Mouse (Mus musculus) CH12.LX (cell line): ENCODE measurements around the gene Mettl24. TPM values are rescaled to one million over a fixed set of nuclear protein-coding genes. Genes with fewer than 3 reads are reported as not detected.

Source experiments
- DNase-seq: peaks from one replicate; pipeline ENCODE4 v3.0.0-alpha.2; 2013; ENCODE audit errors: extremely low read depth
- H3K27ac ChIP-seq: 2 replicates; pipeline ENCODE4 v1.5.1; 2012; ENCODE audit warnings: low read depth, mild to moderate bottlenecking, control low read depth, moderate library complexity; ENCODE audit not compliant: insufficient read depth
- H3K27me3 ChIP-seq: replicated peaks from 2 replicates; pipeline ENCODE3; 2012; ENCODE audit warnings: inconsistent platforms
- H3K36me3 ChIP-seq, 2 experiments: replicated peaks in 1 of 2; 2 replicates each; pipeline versions ENCODE3 to v1.6.1; 2012; ENCODE audit warnings: inconsistent platforms in 1 of 2, low read length in 1 of 2, mild to moderate bottlenecking in 1 of 2, mixed read lengths in 1 of 2, moderate library complexity in 1 of 2; ENCODE audit not compliant: control insufficient read depth in 1 of 2, insufficient read depth in 1 of 2
- H3K4me1 ChIP-seq, 2 experiments: 2 replicates each; pipeline ENCODE4 v1.6.1; 2012; ENCODE audit warnings: inconsistent platforms in 1 of 2, moderate library complexity in 1 of 2; ENCODE audit not compliant: insufficient read depth in 2 of 2, control insufficient read depth in 1 of 2
- H3K4me2 ChIP-seq: 2 replicates; pipeline ENCODE4 v1.6.1; 2012; ENCODE audit warnings: low read depth, mild to moderate bottlenecking, control low read depth; ENCODE audit not compliant: poor library complexity, insufficient read depth, severe bottlenecking
- H3K4me3 ChIP-seq, 3 experiments: fragments of 150-350 bp in 1 of 3; sonication (generic) in 1 of 3; replicated peaks in 1 of 3; 2 replicates each; pipeline versions ENCODE3 to v1.5.1; 2011 to 2012; ENCODE audit warnings: low read depth in 2 of 3, low read length in 2 of 3, mild to moderate bottlenecking in 2 of 3, moderate library complexity in 2 of 3, control low read depth in 1 of 3, improper control_type of control experiment in 1 of 3, inconsistent platforms in 1 of 3, mixed read lengths in 1 of 3; ENCODE audit not compliant: poor library complexity in 1 of 3
- H3K79me2 ChIP-seq: replicated peaks from 2 replicates; pipeline ENCODE4 v1.6.1; 2012; ENCODE audit warnings: mild to moderate bottlenecking, moderate library complexity; ENCODE audit not compliant: control insufficient read depth, poor library complexity, insufficient read depth, severe bottlenecking; ENCODE audit errors: extremely low read depth
- H3K9ac ChIP-seq: 2 replicates; pipeline ENCODE4 v1.6.1; 2012; ENCODE audit warnings: low read depth, mild to moderate bottlenecking, control low read depth, moderate library complexity; ENCODE audit not compliant: insufficient read depth
- H3K9me3 ChIP-seq: replicated peaks from 2 replicates; pipeline ENCODE3; 2012; ENCODE audit warnings: low read length, inconsistent platforms, mixed read lengths
- BHLHE40 ChIP-seq: IDR thresholded peaks from 2 replicates; pipeline ENCODE4 v1.6.1; 2011; ENCODE audit warnings: mild to moderate bottlenecking, low read depth, low read length, improper control_type of control experiment
- CHD1 ChIP-seq: IDR thresholded peaks from 2 replicates; pipeline ENCODE4 v1.6.1; 2012; ENCODE audit warnings: low read depth, low read length, improper control_type of control experiment, inconsistent platforms
- CHD2 ChIP-seq: IDR thresholded peaks from 2 replicates; pipeline ENCODE4 v1.6.1; 2011; ENCODE audit warnings: low read length, improper control_type of control experiment
- ELF1 ChIP-seq: IDR thresholded peaks from 2 replicates; pipeline ENCODE4 v1.6.1; 2014; ENCODE audit warnings: low read depth, mild to moderate bottlenecking, inconsistent platforms, low read length, improper control_type of control experiment
- EP300 ChIP-seq: IDR thresholded peaks from 2 replicates; pipeline ENCODE4 v1.6.1; 2011; ENCODE audit warnings: low read length, improper control_type of control experiment
- ETS1 ChIP-seq: conservative IDR thresholded peaks from 2 replicates; pipeline ENCODE4 v1.6.1; 2012; ENCODE audit warnings: low read depth, mild to moderate bottlenecking, inconsistent platforms, low read length, improper control_type of control experiment, moderate library complexity
- GABPA ChIP-seq: IDR thresholded peaks from 2 replicates; pipeline ENCODE4 v1.6.1; 2012; ENCODE audit warnings: low read depth, low read length, improper control_type of control experiment, inconsistent platforms; ENCODE audit not compliant: insufficient replicate concordance
- HCFC1 ChIP-seq: IDR thresholded peaks from 2 replicates; pipeline ENCODE4 v1.6.1; 2012; ENCODE audit warnings: low read depth, mild to moderate bottlenecking, inconsistent platforms, low read length, improper control_type of control experiment
- IRF4 ChIP-seq: IDR thresholded peaks from 2 replicates; pipeline ENCODE4 v1.6.1; 2014; ENCODE audit warnings: low read depth, mild to moderate bottlenecking, inconsistent platforms, low read length, improper control_type of control experiment
- JUND ChIP-seq: conservative IDR thresholded peaks from 2 replicates; pipeline ENCODE4 v1.6.1; 2011; ENCODE audit warnings: low read depth, low read length, improper control_type of control experiment
- KAT2A ChIP-seq: IDR thresholded peaks from 2 replicates; pipeline ENCODE4 v1.6.1; 2012; ENCODE audit warnings: low read length, improper control_type of control experiment, inconsistent platforms; ENCODE audit not compliant: insufficient replicate concordance
- MEF2A ChIP-seq: IDR thresholded peaks from 2 replicates; pipeline ENCODE4 v1.6.1; 2014; ENCODE audit warnings: low read depth, mild to moderate bottlenecking, inconsistent platforms, low read length, improper control_type of control experiment, borderline replicate concordance
- MXI1 ChIP-seq: IDR thresholded peaks from 2 replicates; pipeline ENCODE4 v1.6.1; 2011; ENCODE audit warnings: mild to moderate bottlenecking, low read depth, low read length, improper control_type of control experiment
- PAX5 ChIP-seq: IDR thresholded peaks from 2 replicates; pipeline ENCODE4 v1.6.1; 2012; ENCODE audit warnings: low read length, inconsistent platforms, mixed read lengths
- POLR2A ChIP-seq: IDR thresholded peaks from 2 replicates; pipeline ENCODE4 v1.6.1; 2011; ENCODE audit warnings: low read depth, mild to moderate bottlenecking, improper control_type of control experiment, low read length
- RAD21 ChIP-seq: IDR thresholded peaks from 2 replicates; pipeline ENCODE4 v1.6.1; 2011; ENCODE audit warnings: low read depth, mild to moderate bottlenecking, low read length, improper control_type of control experiment, moderate library complexity
- RCOR1 ChIP-seq: conservative IDR thresholded peaks from 2 replicates; pipeline ENCODE4 v1.6.1; 2012; ENCODE audit warnings: low read depth, mild to moderate bottlenecking, inconsistent platforms, low read length, improper control_type of control experiment
- TBP ChIP-seq: conservative IDR thresholded peaks from 2 replicates; pipeline ENCODE4 v1.6.1; 2011; ENCODE audit warnings: low read depth, low read length, improper control_type of control experiment
- UBTF ChIP-seq: IDR thresholded peaks from 2 replicates; pipeline ENCODE4 v1.6.1; 2012; ENCODE audit warnings: low read depth, mild to moderate bottlenecking, inconsistent platforms, low read length, improper control_type of control experiment, moderate library complexity
- USF2 ChIP-seq: conservative IDR thresholded peaks from 2 replicates; pipeline ENCODE4 v1.6.1; 2011; ENCODE audit warnings: low read depth, low read length, improper control_type of control experiment
- ZKSCAN1 ChIP-seq: IDR thresholded peaks from 2 replicates; pipeline ENCODE4 v1.6.1; 2012; ENCODE audit warnings: low read depth, inconsistent platforms, low read length, improper control_type of control experiment, borderline replicate concordance
- ZNF384 ChIP-seq: IDR thresholded peaks from 2 replicates; pipeline ENCODE4 v1.6.1; 2012; ENCODE audit warnings: low read depth, low read length, improper control_type of control experiment, inconsistent platforms
- dilution Hi-C: fragments of 300-500 bp; cut with MboI; formaldehyde crosslinking; loops from 2 replicates; pipeline ENCODE4 v1.14.3; 2020; ENCODE audit warnings: low sequenced_read_pairs; ENCODE audit not compliant: extremely low pct_unique_long_range_greater_than_20kb, extremely low pct_ligation_motif_present
- in situ Hi-C: fragments of 300-500 bp; cut with MboI; formaldehyde crosslinking; loops from 3 replicates; pipeline ENCODE4 v1.14.3; 2019; ENCODE audit warnings: low sequenced_read_pairs, low pct_ligation_motif_present, low pct_unique_long_range_greater_than_20kb, mixed read lengths
- polyA plus RNA-seq: library from polyadenylated mRNA; unstranded; fragments of >175 nt; gene quantifications from 2 replicates; pipeline ENCODE4 v1.2.1, GENCODE M21; 2012; ENCODE audit warnings: low read depth; ENCODE audit not compliant: insufficient read length
- total RNA-seq, 2 experiments: library from RNA; depleted of rRNA; stranded (reverse); fragments of 300-350 nt in 1 of 2; fragments of >200 nt in 1 of 2; gene quantifications; 2 replicates each; pipeline ENCODE4 v1.2.3; 2012 to 2014

Gene Mettl24
- total and polyA plus RNA-seq, 3 experiments, result not detected

- H3K27me3 ChIP-seq, result no peaks in the 10 kb centered on the region
- dilution Hi-C loops (no loop called here), in situ Hi-C loops (no loop called here)
- DNase-seq, result no peak
- H3K4me3 ChIP-seq, result no peak overlapping the region
- peaks cover 9 to 49% of the 10 kb centered on the region in 2 experiments for H3K36me3 ChIP-seq
- H3K9ac ChIP-seq, result no peak overlapping the region
- H3K79me2 ChIP-seq, result no peaks in the 10 kb centered on the region
- H3K9me3 ChIP-seq, result no peaks in the 10 kb centered on the region
- TF ChIP-seq MXI1 (no peak), POLR2A (no peak)
- H3K4me2 ChIP-seq, result no peak overlapping the region
- H3K4me1 ChIP-seq, result no peaks in the 10 kb centered on the region
- no peak overlapping the region for H3K27ac ChIP-seq
Observed at GRCm38 (mm10) chr10:40825952-40826351, 142.9 kb downstream of the Mettl24 start.

- Histone ChIP-seq H3K4me3 (no peak overlapping the region), H3K9ac (no peak overlapping the region), H3K4me2 (no peak overlapping the region), H3K27ac (no peak overlapping the region), H3K27me3 (no peaks in the 10 kb centered on the region), H3K36me3 (peaks cover 14 to 60% of the 10 kb centered on the region in 2 experiments), H3K79me2 (no peaks in the 10 kb centered on the region), H3K4me1 (no peaks in the 10 kb centered on the region), H3K9me3 (no peaks in the 10 kb centered on the region)
- TF ChIP-seq RCOR1, result no peak
- no peak for TF ChIP-seq BHLHE40
- TF ChIP-seq ZNF384, result no peak
- TF ChIP-seq TBP, result no peak
- no peak for TF ChIP-seq HCFC1
- no peak for TF ChIP-seq GABPA
- TF ChIP-seq CHD2, result no peak
- no peak for TF ChIP-seq MEF2A
- no peak for TF ChIP-seq USF2
- TF ChIP-seq IRF4, result no peak
- no peak for TF ChIP-seq ELF1
- no peak for TF ChIP-seq ZKSCAN1
- TF ChIP-seq JUND, result no peak
- no peak for TF ChIP-seq KAT2A
- no peak for TF ChIP-seq CHD1
- TF ChIP-seq ETS1, result no peak
- no peak for TF ChIP-seq EP300
- no peak for TF ChIP-seq RAD21
- TF ChIP-seq UBTF, result no peak
- no peak for TF ChIP-seq PAX5
- dilution Hi-C loops, result no loop called here
- in situ Hi-C loops, result no loop called here
- no peak for DNase-seq
Observed at GRCm38 (mm10) chr10:40827706-40828105, 144.6 kb downstream of the Mettl24 start.
